ENCODE assay signal across 26 mouse cellular contexts in genomic region chr9:22061339-22061738, GRCm38 (mm10). TPM values are rescaled to one million over a fixed set of nuclear protein-coding genes. Genes with fewer than 3 reads are reported as not detected.
DNase-seq lines count a peak whose midpoint lies in the region; ATAC-seq lines count a peak whose summit lies in the region.
"Had no signal": no experiment of that assay in that cellular context is flagged by ENCODE, and none has a peak within 500 bp of the region (broad histone marks: within the 10 kb centered on the region; RNA-seq: fewer than 3 reads in every experiment).

No protein-coding gene starts in this region.

- DNase-seq in frontal cortex, adult 2 months (ENCODE audit: extremely low spot score in 1 of 2, low spot score in 1 of 2): peak; percentile 74 to 84
- no peak for DNase-seq in frontal cortex, postnatal 14 days (ENCODE audit: low spot score in 2 of 2)
- DNase-seq in right cerebral cortex, adult 18-20 months: peak; percentile 82
- DNase-seq in right cerebral cortex, postnatal 4 days: no peak
- DNase-seq in cerebellum, postnatal 25 days: peak; percentile 76 to 79
- DNase-seq in telencephalon, adult 2 months (ENCODE audit: low read depth, low spot score): peak; percentile 75
- no peak for DNase-seq in gastrocnemius, postnatal 25 days
- DNase-seq: adrenal gland, postnatal 14 days; B cell, adult 2 months; gastrocnemius, postnatal 10 days; heart, adult 2 months; kidney, adult 9 months; thymus, postnatal 25 days had no signal

- ATAC-seq in erythroblast, adult 5-6 weeks (replicated peaks; ENCODE audit: low FRiP score, poor library complexity, severe bottlenecking): no peak
- ATAC-seq: forebrain, embryonic 15.5 days; inflammation-experienced regulatory T-cells, adult 6 months had no signal

RNA-seq across cellular contexts. Expression of gene Elavl3, which starts 9.5 kb away (rescaled TPM):
- 143 and 155 TPM in 2 replicates for polyA plus RNA-seq in frontal cortex, adult 2 months (2012; rRNA removed)
- total RNA-seq in gastrocnemius, postnatal 25 days (2021): under 1 TPM in 1 of 2 experiments, not detected in 1; 0.11 TPM
- not detected in 2 replicates for total RNA-seq in erythroblast, adult 5-6 weeks (2015; ENCODE audit: low replicate concordance)
- total RNA-seq in erythroblast, adult 5-6 weeks (2017; ENCODE audit: low replicate concordance): not detected in 2 replicates
- polyA plus RNA-seq: inflammation-experienced regulatory T-cells, adult 6 months had no signal

RNA-seq across cellular contexts. Expression of gene Gm49318, which starts 9.7 kb away (rescaled TPM):
- polyA plus RNA-seq in frontal cortex, adult 2 months (2012; rRNA removed): 0.54 TPM in 1 of 2 replicates, not detected in the other
- not detected for total RNA-seq in gastrocnemius, postnatal 25 days (2021)
- not detected in 2 replicates for total RNA-seq in erythroblast, adult 5-6 weeks (2015; ENCODE audit: low replicate concordance)
- not detected in 2 replicates for total RNA-seq in erythroblast, adult 5-6 weeks (2017; ENCODE audit: low replicate concordance)
- total RNA-seq: adrenal gland, postnatal 14 days; gastrocnemius, postnatal 10 days had no signal
- polyA plus RNA-seq: embryonic facial prominence, embryonic 15.5 days; forebrain, embryonic 15.5 days; heart, adult 2 months; heart, embryonic 16.5 days; inflammation-experienced regulatory T-cells, adult 6 months; large intestine, adult 2 months; limb, embryonic 13.5 days; liver, embryonic 14.5 days; lung, embryonic 16.5 days; midbrain, embryonic 12.5 days; myocyte; neural tube, embryonic 15.5 days; stomach, postnatal 0 days had no signal

RNA-seq across cellular contexts. Expression of gene Zfp653, which starts 9.8 kb away (rescaled TPM):
- 38.2 and 39.5 TPM in 2 replicates for polyA plus RNA-seq in frontal cortex, adult 2 months (2012; rRNA removed)
- total RNA-seq in gastrocnemius, postnatal 25 days (2021): 1 to 10 TPM; 2.5 to 2.6 TPM
- total RNA-seq in erythroblast, adult 5-6 weeks (2015; ENCODE audit: low replicate concordance): 1.0 and 4.0 TPM in 2 replicates
- total RNA-seq in erythroblast, adult 5-6 weeks (2017; ENCODE audit: low replicate concordance): 1.6 and 2.8 TPM in 2 replicates

RNA-seq across cellular contexts. Expression of gene Ecsit, which starts 23.9 kb away (rescaled TPM):
- 62.5 and 64.9 TPM in 2 replicates for polyA plus RNA-seq in frontal cortex, adult 2 months (2012; rRNA removed)
- total RNA-seq in gastrocnemius, postnatal 25 days (2021): 10 to 100 TPM; 79.5 to 83.6 TPM
- 1.9 and 3.3 TPM in 2 replicates for total RNA-seq in erythroblast, adult 5-6 weeks (2015; ENCODE audit: low replicate concordance)
- 3.5 and 4.2 TPM in 2 replicates for total RNA-seq in erythroblast, adult 5-6 weeks (2017; ENCODE audit: low replicate concordance)

RNA-seq across cellular contexts. Expression of gene Cnn1, which starts 37.7 kb away (rescaled TPM):
- 1.4 and 2.3 TPM in 2 replicates for polyA plus RNA-seq in frontal cortex, adult 2 months (2012; rRNA removed)
- total RNA-seq in gastrocnemius, postnatal 25 days (2021): 1 to 10 TPM; 4.2 to 8.1 TPM
- not detected in 2 replicates for total RNA-seq in erythroblast, adult 5-6 weeks (2015; ENCODE audit: low replicate concordance)
- total RNA-seq in erythroblast, adult 5-6 weeks (2017; ENCODE audit: low replicate concordance): not detected in 2 replicates

Comparison
In these comparisons a context has a peak if more than half of its experiments do, and no peak if none do; other contexts are left out.
1. DNase-seq: peak in frontal cortex, adult 2 months (2 of 2), right cerebral cortex, adult 18-20 months (single experiment), cerebellum, postnatal 25 days (2 of 2) and telencephalon, adult 2 months (single experiment); none in frontal cortex, postnatal 14 days (0 of 2), right cerebral cortex, postnatal 4 days (single experiment) and gastrocnemius, postnatal 25 days (single experiment).